Mouse (Mus musculus): Measurements from ENCODE around the gene St6gal1. TPM values are rescaled to one million over a fixed set of nuclear protein-coding genes. Genes with fewer than 3 reads are reported as not detected.

The St6gal1 gene
- polyA plus RNA-seq, 1 experiment from 2014 or later = 36.2 TPM

GRCm38 (mm10) chr16:23191560-23192242 lies 32.8 kb upstream of the St6gal1 start:
- Histone ChIP-seq H3K27me3 (no peaks in the 10 kb centered on the region), H3K9me3 (no peaks in the 10 kb centered on the region), H3K4me2 (no peak overlapping the region), H3K4me3 (replicated peaks) (no peak overlapping the region), H3K36me3 (replicated peaks) (no peaks in the 10 kb centered on the region), H3K9ac (no peak overlapping the region), H3K27ac (no peak overlapping the region), H3K4me1 (no peaks in the 10 kb centered on the region)
- ATAC-seq (ENCODE audit: low FRiP score) = no peak
- 88% methylated on average over 9 of the region's 9 CpGs for WGBS

GRCm38 (mm10) chr16:23195618-23196017 lies 28.9 kb upstream of the St6gal1 start:
- no peaks in the 10 kb centered on the region for H3K4me1 ChIP-seq
- H3K27ac ChIP-seq = no peak overlapping the region
- no peaks in the 10 kb centered on the region for H3K27me3 ChIP-seq
- ATAC-seq (ENCODE audit: low FRiP score) = no peak
- H3K4me2 ChIP-seq = no peak overlapping the region
- no peak overlapping the region for H3K9ac ChIP-seq
- H3K4me3 ChIP-seq (replicated peaks) = no peak overlapping the region
- H3K9me3 ChIP-seq = no peaks in the 10 kb centered on the region
- 88% methylated on average over 7 of the region's 7 CpGs for WGBS
- no peaks in the 10 kb centered on the region for H3K36me3 ChIP-seq (replicated peaks)

GRCm38 (mm10) chr16:23196296-23196695 lies 28.2 kb upstream of the St6gal1 start:
- no peak overlapping the region for H3K27ac ChIP-seq
- H3K36me3 ChIP-seq (replicated peaks) = no peaks in the 10 kb centered on the region
- no peak overlapping the region for H3K4me3 ChIP-seq (replicated peaks)
- no peak for ATAC-seq (ENCODE audit: low FRiP score)
- no peak overlapping the region for H3K9ac ChIP-seq
- H3K4me1 ChIP-seq = no peaks in the 10 kb centered on the region
- no peaks in the 10 kb centered on the region for H3K9me3 ChIP-seq
- H3K4me2 ChIP-seq = no peak overlapping the region
- H3K27me3 ChIP-seq = no peaks in the 10 kb centered on the region

- Histone ChIP-seq H3K36me3 (replicated peaks) (no peaks in the 10 kb centered on the region), H3K4me2 (no peak overlapping the region), H3K9ac (no peak overlapping the region), H3K4me3 (replicated peaks) (no peak overlapping the region), H3K27me3 (no peaks in the 10 kb centered on the region), H3K27ac (no peak overlapping the region), H3K9me3 (no peaks in the 10 kb centered on the region), H3K4me1 (no peaks in the 10 kb centered on the region)
- no peak for ATAC-seq (ENCODE audit: low FRiP score)
- WGBS = 96% methylated on average over 6 of the region's 6 CpGs
Observed at GRCm38 (mm10) chr16:23196791-23197190, 27.7 kb upstream of the St6gal1 start.

GRCm38 (mm10) chr16:23201498-23201897 lies 23.0 kb upstream of the St6gal1 start:
- H3K27me3 ChIP-seq = no peaks in the 10 kb centered on the region
- H3K4me2 ChIP-seq = no peak overlapping the region
- H3K27ac ChIP-seq = no peak overlapping the region
- no peak overlapping the region for H3K9ac ChIP-seq
- H3K4me3 ChIP-seq (replicated peaks) = no peak overlapping the region
- no peak for ATAC-seq (ENCODE audit: low FRiP score)
- H3K9me3 ChIP-seq = no peaks in the 10 kb centered on the region
- no peaks in the 10 kb centered on the region for H3K4me1 ChIP-seq
- no peaks in the 10 kb centered on the region for H3K36me3 ChIP-seq (replicated peaks)

- Histone ChIP-seq H3K9ac (no peak overlapping the region), H3K9me3 (no peaks in the 10 kb centered on the region), H3K4me2 (no peak overlapping the region), H3K4me3 (replicated peaks) (no peak overlapping the region), H3K36me3 (replicated peaks) (no peaks in the 10 kb centered on the region), H3K27ac (no peak overlapping the region), H3K4me1 (no peaks in the 10 kb centered on the region), H3K27me3 (no peaks in the 10 kb centered on the region)
- WGBS = 87% methylated on average over 7 of the region's 7 CpGs
- ATAC-seq (ENCODE audit: low FRiP score) = no peak
Observed at GRCm38 (mm10) chr16:23214314-23214713, 10.2 kb upstream of the St6gal1 start.

- H3K9me3 ChIP-seq = no peaks in the 10 kb centered on the region
- no peak for ATAC-seq (ENCODE audit: low FRiP score)
- WGBS = 75% methylated on average over 5 of the region's 5 CpGs
- no peak overlapping the region for H3K27ac ChIP-seq
- no peak overlapping the region for H3K9ac ChIP-seq
- H3K27me3 ChIP-seq = no peaks in the 10 kb centered on the region
- H3K36me3 ChIP-seq (replicated peaks) = no peaks in the 10 kb centered on the region
- H3K4me1 ChIP-seq = no peaks in the 10 kb centered on the region
- no peak overlapping the region for H3K4me2 ChIP-seq
- H3K4me3 ChIP-seq (replicated peaks) = no peak overlapping the region
Observed at GRCm38 (mm10) chr16:23215241-23215900, 9.2 kb upstream of the St6gal1 start.

GRCm38 (mm10) chr16:23216366-23216765 lies 8.2 kb upstream of the St6gal1 start:
- no peak overlapping the region for H3K27ac ChIP-seq
- no peaks in the 10 kb centered on the region for H3K36me3 ChIP-seq (replicated peaks)
- no peaks in the 10 kb centered on the region for H3K27me3 ChIP-seq
- no peaks in the 10 kb centered on the region for H3K9me3 ChIP-seq
- no peak overlapping the region for H3K9ac ChIP-seq
- no peak for ATAC-seq (ENCODE audit: low FRiP score)
- no peaks in the 10 kb centered on the region for H3K4me1 ChIP-seq
- H3K4me3 ChIP-seq (replicated peaks) = no peak overlapping the region
- H3K4me2 ChIP-seq = no peak overlapping the region
- 83% methylated on average over 9 of the region's 9 CpGs for WGBS

- no peaks in the 10 kb centered on the region for H3K4me1 ChIP-seq
- H3K4me2 ChIP-seq = no peak overlapping the region
- no peak for ATAC-seq (ENCODE audit: low FRiP score)
- no peaks in the 10 kb centered on the region for H3K36me3 ChIP-seq (replicated peaks)
- H3K9ac ChIP-seq = no peak overlapping the region
- H3K9me3 ChIP-seq = no peaks in the 10 kb centered on the region
- H3K27ac ChIP-seq = no peak overlapping the region
- H3K27me3 ChIP-seq = 0 out of 2 replicates have a peak, but pooled peaks cover 5% of the 10 kb centered on the region
- no peak overlapping the region for H3K4me3 ChIP-seq (replicated peaks)
- 85% methylated on average over 7 of the region's 7 CpGs for WGBS
Observed at GRCm38 (mm10) chr16:23218313-23218712, 6.2 kb upstream of the St6gal1 start.

- Histone ChIP-seq H3K4me3 (replicated peaks) (no peak overlapping the region), H3K27me3 (peaks cover 17% of the 10 kb centered on the region; the same call in 1 of the 2 replicates), H3K36me3 (replicated peaks) (no peaks in the 10 kb centered on the region), H3K9ac (no peak overlapping the region), H3K9me3 (no peaks in the 10 kb centered on the region), H3K4me1 (peaks cover 22% of the 10 kb centered on the region), H3K27ac (no peak overlapping the region), H3K4me2 (no peak overlapping the region; the same call in 1 of the 2 replicates)
- 75% methylated on average over 12 of the region's 12 CpGs for WGBS
- ATAC-seq (ENCODE audit: low FRiP score) = no peak
Observed at GRCm38 (mm10) chr16:23223166-23223870, 1.2 kb upstream of the St6gal1 start.

- Histone ChIP-seq H3K36me3 (replicated peaks) (no peaks in the 10 kb centered on the region), H3K4me3 (replicated peaks) (peak overlapping the region; percentile 69), H3K27me3 (peaks cover 22% of the 10 kb centered on the region; the same call in 1 of the 2 replicates), H3K4me2 (peak overlapping the region; percentile 86), H3K27ac (no peak overlapping the region), H3K4me1 (peaks cover 27% of the 10 kb centered on the region), H3K9me3 (no peaks in the 10 kb centered on the region), H3K9ac (peak overlapping the region; percentile 91)
- WGBS = 41% methylated on average over 12 of the region's 12 CpGs
- ATAC-seq (ENCODE audit: low FRiP score) = no peak
Observed at GRCm38 (mm10) chr16:23223871-23224469, 570 bp upstream of the St6gal1 start.

GRCm38 (mm10) chr16:23225069-23225721 lies 655 bp downstream of the St6gal1 start:
- Histone ChIP-seq H3K9ac (peak overlapping the region; percentile 91), H3K4me2 (peak overlapping the region; percentile 86), H3K36me3 (replicated peaks) (no peaks in the 10 kb centered on the region), H3K4me3 (replicated peaks) (peak overlapping the region; percentile 69), H3K9me3 (no peaks in the 10 kb centered on the region), H3K4me1 (peaks cover 30% of the 10 kb centered on the region), H3K27ac (peak overlapping the region; percentile 90), H3K27me3 (peaks cover 22% of the 10 kb centered on the region; the same call in 1 of the 2 replicates)
- ATAC-seq (ENCODE audit: low FRiP score) = peak; percentile 83
- whole genome bisulfite sequencing = under 1% methylated on average over 46 of the region's 46 CpGs
